Mouse (Mus musculus): ENCODE results near the gene Rhox3g. TPM values are rescaled to one million over a fixed set of nuclear protein-coding genes. Genes with fewer than 3 reads are reported as not detected.
"Not testable (repeated sequence)": the region's sequence is repeated elsewhere in the genome, so short reads cannot be mapped to it uniquely, and the experiment has no call there.

The Rhox3g gene
- not detected in 2 replicates for polyA plus RNA-seq (2014; fragmentation: Nextera tagmentation; extraction: Ambion mirVana)

DNA sequence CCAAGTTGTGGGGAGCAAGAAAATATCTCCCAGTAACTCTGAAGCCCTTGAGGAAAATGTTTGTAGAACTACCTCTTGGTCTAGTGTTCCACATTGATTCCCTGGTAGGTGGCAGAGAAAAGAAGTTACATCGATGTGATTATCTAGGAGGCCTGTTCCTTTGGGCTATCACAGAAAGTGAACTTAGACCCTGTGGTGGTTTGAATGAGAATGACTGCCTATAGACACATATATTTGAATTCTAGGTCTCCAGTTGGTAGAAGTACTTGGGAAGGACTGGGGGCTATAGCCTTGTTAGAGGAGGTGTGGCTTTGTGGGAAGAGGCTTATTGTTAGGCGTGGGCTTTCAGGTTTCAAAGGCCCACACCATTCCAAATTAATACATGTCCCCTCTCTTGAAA is at the start of gene Rhox3g:
Gene Rhox3g (minus strand): TSS at position 101 of the 400 bp plus-strand sequence.
- H3K27me3 ChIP-seq (replicated peaks; ENCODE audit: control insufficient read depth, insufficient read depth, low read length); H3K4me2 ChIP-seq (ENCODE audit: low read length); H3K4me1 ChIP-seq (replicated peaks; ENCODE audit: control insufficient read depth, insufficient read depth, low read length); H3K9me3 ChIP-seq (ENCODE audit: control insufficient read depth, low read length); ATAC-seq (replicated peaks; ENCODE audit: low FRiP score, low TSS enrichment, low read depth); H3K27ac ChIP-seq (ENCODE audit: low read depth); H3K36me3 ChIP-seq (ENCODE audit: control insufficient read depth, insufficient read depth, low read length); H3K4me3 ChIP-seq (ENCODE audit: low read depth, low read length); DNase-seq (ENCODE audit: low spot score); H3K9ac ChIP-seq (ENCODE audit: low read length): not testable (repeated sequence)
- 81% methylated on average over 2 of the region's 2 CpGs for WGBS

DNA sequence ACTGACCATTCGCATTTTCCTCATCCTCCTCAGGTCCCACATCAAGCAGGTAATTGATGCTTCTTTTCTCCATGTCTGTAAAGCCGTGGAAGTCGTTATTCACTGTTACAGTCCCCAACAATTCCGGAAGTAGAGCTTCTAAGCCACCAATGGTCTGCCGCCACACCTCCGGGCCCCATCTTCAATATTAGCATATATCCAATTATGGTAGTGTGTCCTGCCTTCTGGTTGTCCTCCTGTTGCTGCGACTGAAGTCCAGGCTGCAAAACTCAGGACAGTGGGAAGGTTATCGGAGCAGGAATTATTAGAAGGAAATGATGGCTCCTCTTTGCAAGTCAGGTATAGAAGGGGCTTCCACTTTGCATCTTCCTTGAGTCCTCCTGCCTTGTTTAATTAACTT is 44.8 kb upstream of the Rhox3g start, which contains the start of gene Rhox2h:
Gene Rhox2h (minus strand): TSS at position 101 of the 400 bp plus-strand sequence.
- H3K4me3 ChIP-seq (ENCODE audit: low read depth, low read length); H3K27ac ChIP-seq (ENCODE audit: low read depth); H3K4me1 ChIP-seq (replicated peaks; ENCODE audit: control insufficient read depth, insufficient read depth, low read length); H3K4me2 ChIP-seq (ENCODE audit: low read length); ATAC-seq (replicated peaks; ENCODE audit: low FRiP score, low TSS enrichment, low read depth); H3K27me3 ChIP-seq (replicated peaks; ENCODE audit: control insufficient read depth, insufficient read depth, low read length); H3K9ac ChIP-seq (ENCODE audit: low read length); H3K9me3 ChIP-seq (ENCODE audit: control insufficient read depth, low read length); H3K36me3 ChIP-seq (ENCODE audit: control insufficient read depth, insufficient read depth, low read length); DNase-seq (ENCODE audit: low spot score): not testable (repeated sequence)
- 92% methylated on average over 8 of the region's 8 CpGs for WGBS

DNA sequence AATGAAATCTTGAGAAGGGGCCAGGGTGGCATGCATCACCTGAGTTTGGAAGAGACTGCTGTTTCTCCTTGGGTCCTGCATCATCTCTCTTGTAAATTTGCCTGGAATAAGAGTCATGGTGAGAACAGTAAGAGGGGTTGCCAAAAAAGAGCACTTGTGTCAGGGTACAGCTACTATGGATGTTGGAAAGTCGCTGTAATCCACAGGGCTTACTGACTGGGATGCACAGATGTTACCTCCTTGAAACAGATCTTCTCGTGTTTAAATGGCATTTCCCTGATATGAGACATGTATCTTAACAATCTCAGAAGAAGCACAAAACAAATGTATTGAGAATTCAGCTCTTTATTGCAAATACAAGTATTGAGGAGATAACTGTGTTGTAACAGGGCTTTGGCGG is 40.3 kb upstream of the Rhox3g start, which contains the start of gene Rhox3h:
Gene Rhox3h (minus strand): TSS at position 101 of the 400 bp plus-strand sequence.
- not testable (repeated sequence) for H3K9ac ChIP-seq (ENCODE audit: low read length); H3K27ac ChIP-seq (ENCODE audit: low read depth); ATAC-seq (replicated peaks; ENCODE audit: low FRiP score, low TSS enrichment, low read depth); H3K4me3 ChIP-seq (ENCODE audit: low read depth, low read length); H3K4me1 ChIP-seq (replicated peaks; ENCODE audit: control insufficient read depth, insufficient read depth, low read length); H3K27me3 ChIP-seq (replicated peaks; ENCODE audit: control insufficient read depth, insufficient read depth, low read length); H3K4me2 ChIP-seq (ENCODE audit: low read length); DNase-seq (ENCODE audit: low spot score); H3K9me3 ChIP-seq (ENCODE audit: control insufficient read depth, low read length); H3K36me3 ChIP-seq (ENCODE audit: control insufficient read depth, insufficient read depth, low read length)
- 89% methylated on average over 1 of the region's 3 CpGs for WGBS

- ATAC-seq (replicated peaks; ENCODE audit: low FRiP score, low TSS enrichment, low read depth); H3K36me3 ChIP-seq (ENCODE audit: control insufficient read depth, insufficient read depth, low read length); H3K27ac ChIP-seq (ENCODE audit: low read depth): not testable (repeated sequence)
Observed at GRCm38 (mm10) chrX:37651227-37651626, 22.8 kb upstream of the Rhox3g start, which contains the start of gene Rhox4g. TSS of gene Rhox4g (minus strand) at chrX:37651327.

DNA sequence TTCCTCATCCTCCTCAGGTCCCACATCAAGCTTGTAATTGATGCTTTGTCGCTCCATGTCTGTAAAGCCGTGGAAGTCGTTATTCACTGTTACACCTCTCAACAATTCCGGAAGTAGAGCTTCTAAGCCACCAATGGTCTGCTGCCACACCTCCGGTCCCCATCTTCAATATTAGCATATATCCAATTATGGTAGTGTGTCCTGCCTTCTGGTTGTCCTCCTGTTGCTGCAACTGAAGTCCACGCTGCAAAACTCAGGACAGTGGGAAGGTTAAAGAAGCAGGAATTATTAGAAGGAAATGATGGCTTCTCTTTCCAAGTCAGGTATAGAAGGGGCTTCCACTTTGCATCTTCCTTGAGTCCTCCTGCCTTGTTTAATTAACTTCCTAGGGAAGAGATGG is 15.0 kb upstream of the Rhox3g start, which contains the start of gene Rhox2g:
Gene Rhox2g (minus strand): TSS at position 101 of the 400 bp plus-strand sequence.
- WGBS: 90% methylated on average over 6 of the region's 6 CpGs
- H3K27ac ChIP-seq (ENCODE audit: low read depth); ATAC-seq (replicated peaks; ENCODE audit: low FRiP score, low TSS enrichment, low read depth); H3K27me3 ChIP-seq (replicated peaks; ENCODE audit: control insufficient read depth, insufficient read depth, low read length); H3K4me1 ChIP-seq (replicated peaks; ENCODE audit: control insufficient read depth, insufficient read depth, low read length); H3K9me3 ChIP-seq (ENCODE audit: control insufficient read depth, low read length); H3K4me2 ChIP-seq (ENCODE audit: low read length); H3K36me3 ChIP-seq (ENCODE audit: control insufficient read depth, insufficient read depth, low read length); H3K9ac ChIP-seq (ENCODE audit: low read length); DNase-seq (ENCODE audit: low spot score); H3K4me3 ChIP-seq (ENCODE audit: low read depth, low read length): not testable (repeated sequence)

More at GRCm38 (mm10) chrX:37651227-37651626, 22.8 kb upstream of the Rhox3g start, which contains the start of gene Rhox4g:
- not testable (repeated sequence) for H3K4me2 ChIP-seq (ENCODE audit: low read length); H3K4me1 ChIP-seq (replicated peaks; ENCODE audit: control insufficient read depth, insufficient read depth, low read length); H3K4me3 ChIP-seq (ENCODE audit: low read depth, low read length); H3K9me3 ChIP-seq (ENCODE audit: control insufficient read depth, low read length); H3K27me3 ChIP-seq (replicated peaks; ENCODE audit: control insufficient read depth, insufficient read depth, low read length); DNase-seq (ENCODE audit: low spot score); H3K9ac ChIP-seq (ENCODE audit: low read length)
- WGBS: 95% methylated on average over 13 of the region's 20 CpGs

GRCm38 (mm10) chrX:37607604-37608003 is 20.8 kb downstream of the Rhox3g start, which contains the start of gene Rhox4f:
TSS of gene Rhox4f (minus strand) at chrX:37607704.
- H3K4me2 ChIP-seq (ENCODE audit: low read length); H3K9ac ChIP-seq (ENCODE audit: low read length); ATAC-seq (replicated peaks; ENCODE audit: low FRiP score, low TSS enrichment, low read depth); H3K27me3 ChIP-seq (replicated peaks; ENCODE audit: control insufficient read depth, insufficient read depth, low read length); DNase-seq (ENCODE audit: low spot score); H3K36me3 ChIP-seq (ENCODE audit: control insufficient read depth, insufficient read depth, low read length); H3K9me3 ChIP-seq (ENCODE audit: control insufficient read depth, low read length); H3K4me3 ChIP-seq (ENCODE audit: low read depth, low read length); H3K27ac ChIP-seq (ENCODE audit: low read depth); H3K4me1 ChIP-seq (replicated peaks; ENCODE audit: control insufficient read depth, insufficient read depth, low read length): not testable (repeated sequence)
- WGBS: 96% methylated on average over 14 of the region's 19 CpGs

- H3K9ac ChIP-seq (ENCODE audit: low read length); H3K36me3 ChIP-seq (ENCODE audit: control insufficient read depth, insufficient read depth, low read length); H3K4me3 ChIP-seq (ENCODE audit: low read depth, low read length); H3K27ac ChIP-seq (ENCODE audit: low read depth); H3K27me3 ChIP-seq (replicated peaks; ENCODE audit: control insufficient read depth, insufficient read depth, low read length); H3K9me3 ChIP-seq (ENCODE audit: control insufficient read depth, low read length); ATAC-seq (replicated peaks; ENCODE audit: low FRiP score, low TSS enrichment, low read depth); H3K4me1 ChIP-seq (replicated peaks; ENCODE audit: control insufficient read depth, insufficient read depth, low read length); DNase-seq (ENCODE audit: low spot score); H3K4me2 ChIP-seq (ENCODE audit: low read length): not testable (repeated sequence)
Observed at GRCm38 (mm10) chrX:37580692-37581091, 47.7 kb downstream of the Rhox3g start, which contains the start of gene Rhox3f. TSS of gene Rhox3f (plus strand) at chrX:37580992.

All from intestine, embryonic 14.5 days (tissue).